Mouse (Mus musculus) stomach, postnatal 0 days (tissue): Measurements from ENCODE around the gene Tgfb1.

Experiments used
- CTCF ChIP-seq: IDR thresholded peaks from 2 replicates; pipeline ENCODE4 v1.5.1; 2016; ENCODE audit warnings: antibody characterized with exemption, low read depth, mild to moderate bottlenecking, moderate library complexity
- EP300 ChIP-seq: optimal IDR thresholded peaks from 2 replicates; pipeline ENCODE3; 2016; ENCODE audit warnings: antibody characterized with exemption

GRCm38 (mm10) chr7:25718788-25719417 lies 32.1 kb downstream of the Tgfb1 start, which contains the start of gene Ccdc97:
- TF ChIP-seq CTCF (no peak), EP300 (no peak)
